Mouse (Mus musculus) brain, embryonic 14.5 days (tissue): ENCODE data around the gene Fgf4. TPM values are rescaled to one million over a fixed set of nuclear protein-coding genes. Genes with fewer than 3 reads are reported as not detected.
"Not testable (repeated sequence)": the region's sequence is repeated elsewhere in the genome, so short reads cannot be mapped to it uniquely, and the experiment has no call there.

Experiments used
- DNase-seq: peaks from one replicate; pipeline ENCODE4 v3.0.0-alpha.2; 2011; ENCODE audit warnings: low read depth
- CTCF ChIP-seq: fragments of 200-500 bp; IDR thresholded peaks from 2 replicates; pipeline ENCODE4 v1.5.1; 2012; ENCODE audit warnings: inconsistent platforms, mild to moderate bottlenecking, moderate library complexity, borderline replicate concordance; ENCODE audit not compliant: insufficient read depth, insufficient read length; ENCODE audit errors: extremely low read depth
- POLR2A ChIP-seq: fragments of 200-500 bp; IDR thresholded peaks from 2 replicates; pipeline ENCODE4 v1.6.1; 2012; ENCODE audit warnings: mild to moderate bottlenecking, inconsistent platforms, borderline replicate concordance; ENCODE audit not compliant: poor library complexity, insufficient read depth, insufficient read length, severe bottlenecking; ENCODE audit errors: extremely low read depth
- polyA plus RNA-seq: library from polyadenylated mRNA; depleted of rRNA; stranded (reverse); fragments of >200 nt; gene quantifications from 2 replicates; pipeline ENCODE4 v1.2.3, GENCODE M21; 2012; rRNA removed

Gene Fgf4
- polyA plus RNA-seq, 1 experiment, result not detected

DNA sequence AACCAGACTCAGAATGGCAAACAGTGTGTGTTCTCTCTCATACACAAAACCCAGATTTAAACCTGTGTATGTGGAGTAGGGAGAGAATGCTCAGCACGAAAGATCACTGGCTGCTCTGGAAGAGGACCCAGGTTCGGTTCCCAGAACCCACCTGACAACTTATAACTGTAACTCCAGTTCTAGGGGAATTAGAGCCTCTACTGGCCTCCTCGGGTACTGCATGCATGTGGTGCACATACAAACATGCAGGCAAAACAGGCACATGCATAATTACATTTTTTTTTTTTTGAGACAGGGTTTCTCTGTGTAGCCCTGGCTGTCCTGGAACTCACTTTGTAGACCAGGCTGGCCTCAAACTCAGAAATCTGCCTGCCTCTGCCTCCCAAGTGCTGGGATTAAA is 58.3 kb downstream of the Fgf4 start:
- DNase-seq, result not testable (repeated sequence)
- TF ChIP-seq CTCF, result peak; percentile 19; the same call in 1 of the 2 replicates

DNA sequence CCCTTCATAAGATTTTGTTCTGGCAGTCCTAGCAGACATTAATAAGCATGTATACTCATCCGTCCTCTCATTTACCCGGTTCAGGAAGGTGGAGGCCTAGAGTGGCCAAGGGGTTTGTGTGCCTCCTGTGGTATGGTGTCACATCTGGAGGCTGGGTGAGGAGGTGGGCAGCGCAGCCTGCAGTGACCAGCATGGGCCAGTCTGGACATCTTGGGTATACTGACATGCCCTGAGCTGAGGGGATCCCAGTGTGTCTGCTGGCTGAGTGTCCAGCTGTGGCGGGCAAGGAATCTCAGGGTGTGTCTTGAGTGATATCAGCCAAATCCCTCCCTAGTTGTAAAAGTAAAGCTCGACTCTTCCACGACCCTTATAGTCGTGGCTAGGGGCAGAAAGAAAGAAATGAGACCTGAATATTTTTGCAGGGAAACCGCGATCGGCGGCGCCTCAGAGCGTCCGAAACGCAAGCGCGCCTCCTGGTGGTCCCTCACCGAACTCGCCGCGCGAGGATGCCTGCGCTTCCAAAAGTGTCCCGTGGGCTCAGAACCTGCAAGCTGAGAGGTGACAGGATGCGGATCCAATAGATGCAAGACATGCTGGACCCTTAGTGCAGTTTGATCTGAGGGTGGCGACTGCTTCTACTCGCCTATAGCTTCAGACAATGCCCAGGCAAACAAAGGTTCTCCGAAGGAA is 59.7 kb downstream of the Fgf4 start:
- DNase-seq, result peak; percentile 74
- TF ChIP-seq POLR2A (no peak), CTCF (peak; percentile 94)

DNA sequence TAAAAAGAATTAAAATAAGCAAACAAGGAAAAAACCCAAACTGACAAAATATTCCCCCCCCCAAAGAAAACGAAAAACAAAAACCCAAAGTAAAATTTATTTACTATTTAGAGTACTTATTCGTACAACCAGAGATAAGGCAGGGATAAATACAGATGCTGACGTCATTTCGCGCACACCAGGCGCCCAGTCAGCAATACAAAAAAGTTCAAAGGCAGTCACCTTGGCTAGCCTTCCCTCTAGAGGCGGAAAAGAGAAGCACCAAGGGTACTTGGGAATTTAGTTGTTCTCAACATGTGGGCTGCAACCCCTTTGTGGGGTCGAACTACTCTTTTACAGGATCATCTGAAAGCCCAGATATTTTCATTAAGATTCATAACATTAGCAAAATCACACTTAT is 60.6 kb downstream of the Fgf4 start:
- peak; percentile 19 for DNase-seq
- no peak for TF ChIP-seq POLR2A
- peak; percentile 36; the same call in 1 of the 2 replicates for TF ChIP-seq CTCF

DNA sequence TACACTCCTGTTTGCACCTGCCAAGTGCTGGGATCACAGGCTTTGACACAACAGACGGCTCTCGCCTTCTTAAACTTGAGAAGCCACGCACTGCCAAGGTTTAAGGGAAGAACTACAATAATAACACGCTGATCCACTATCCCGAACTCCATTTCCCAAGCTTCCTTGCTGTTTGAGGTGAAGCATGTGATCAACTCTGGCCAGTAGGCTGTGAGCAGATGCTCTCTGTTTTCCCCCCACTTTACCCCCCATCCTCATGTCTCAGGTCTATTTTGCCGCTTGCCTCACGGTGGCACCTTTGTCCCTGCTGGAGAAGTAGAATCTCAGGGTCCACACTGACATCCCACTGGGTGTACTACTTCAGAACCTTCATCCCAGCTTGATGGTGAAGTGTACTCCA is 61.5 kb downstream of the Fgf4 start:
- DNase-seq, result peak; percentile 50

DNA sequence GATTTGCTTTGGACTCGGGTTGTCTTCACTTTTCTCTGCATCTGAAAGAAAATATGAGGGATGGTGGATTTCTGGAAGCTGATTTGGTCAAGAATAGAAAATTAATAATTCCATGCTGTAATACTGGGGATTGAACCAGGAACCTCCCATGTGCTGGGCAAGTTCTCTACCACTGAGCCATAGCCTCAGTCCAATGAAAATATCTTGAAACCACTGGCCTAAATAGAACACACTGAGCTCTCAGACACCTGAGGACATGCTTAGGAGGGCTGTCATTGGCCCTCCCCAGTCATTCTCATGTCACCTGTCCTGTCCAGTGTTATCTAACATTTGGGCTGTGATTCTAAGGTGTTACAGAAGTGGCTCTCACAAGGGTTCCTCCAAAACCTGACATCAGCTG is 64.0 kb downstream of the Fgf4 start:
- TF ChIP-seq POLR2A, result no peak
- TF ChIP-seq CTCF, result no peak

More for the DNA sequence above, 61.5 kb downstream of the Fgf4 start:
- TF ChIP-seq POLR2A (no peak), CTCF (no peak)

DNA sequence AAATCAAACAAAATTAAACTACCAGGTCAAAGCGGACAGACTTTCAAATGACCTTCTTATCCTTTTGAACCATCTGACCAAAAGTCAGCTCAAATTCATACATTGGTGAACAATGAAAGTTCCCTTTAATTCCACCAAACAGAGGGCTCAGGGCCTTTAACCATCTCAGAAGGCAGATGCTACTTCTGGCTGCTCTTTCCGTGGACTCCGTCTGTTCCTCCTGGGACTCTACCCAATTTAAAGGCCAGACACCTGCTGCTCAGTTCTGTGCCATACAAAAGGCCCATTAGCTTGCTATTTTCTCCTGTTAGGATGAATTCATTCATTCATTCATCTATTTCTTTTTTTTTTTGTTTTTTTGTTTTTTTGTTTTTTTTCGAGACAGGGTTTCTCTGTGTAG is 65.7 kb downstream of the Fgf4 start:
- TF ChIP-seq POLR2A (no peak), CTCF (no peak)
- DNase-seq, result peak; percentile 55

More for the DNA sequence above, 64.0 kb downstream of the Fgf4 start:
- no peak for DNase-seq

DNA sequence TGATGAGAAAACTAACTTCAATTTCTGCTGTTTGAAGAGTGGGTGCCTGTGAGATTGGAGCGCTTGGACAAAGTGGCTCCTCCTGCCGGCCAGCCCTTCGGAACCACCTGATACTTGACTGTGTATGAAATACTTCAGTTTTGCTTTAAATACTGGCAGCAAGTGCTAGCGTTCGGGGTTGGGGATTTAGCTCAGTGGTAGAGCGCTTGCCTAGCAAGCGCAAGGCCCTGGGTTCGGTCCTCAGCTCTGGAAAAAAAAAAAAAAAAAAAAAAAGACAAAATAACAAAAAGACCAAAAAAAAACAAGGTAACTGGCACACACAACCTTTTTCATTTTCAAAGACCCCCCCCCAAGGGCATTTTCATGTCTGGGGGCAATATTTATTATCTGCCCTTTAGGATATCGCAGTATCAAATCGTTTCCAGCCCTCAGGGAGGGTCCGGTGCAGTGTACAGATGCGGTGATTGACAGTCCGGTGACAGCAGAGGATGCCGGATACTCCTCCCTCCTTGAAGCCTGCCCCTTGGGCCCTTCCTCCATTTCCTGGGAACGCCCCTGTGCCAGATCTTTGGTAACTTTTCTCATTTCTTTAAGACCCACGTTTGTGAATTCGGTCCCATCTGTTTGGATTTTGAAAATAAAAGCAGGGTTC is 67.3 kb downstream of the Fgf4 start:
- peak; percentile 54 for DNase-seq
- peak; percentile 17; the same call in 1 of the 2 replicates for TF ChIP-seq CTCF
- TF ChIP-seq POLR2A, result no peak

Other genes starting within 250 kb of the Fgf4 start
- 12.9 and 13.4 TPM in 2 replicates for gene Ano1, start 95.4 kb upstream of the Fgf4 start, polyA plus RNA-seq
- 8.6 and 15.4 TPM in 2 replicates for gene Fgf3, start 9.3 kb upstream of the Fgf4 start, polyA plus RNA-seq
- gene Fgf15, start 49.2 kb downstream of the Fgf4 start, polyA plus RNA-seq, result 24.6 and 28.4 TPM in 2 replicates
- 40.7 and 42.2 TPM in 2 replicates for gene LTO1, start 67.7 kb downstream of the Fgf4 start, polyA plus RNA-seq
- 46.2 and 55.4 TPM in 2 replicates for gene Ccnd1, start 92.6 kb downstream of the Fgf4 start, polyA plus RNA-seq